Mouse (Mus musculus): Measurements from ENCODE around the gene Uap1l1. TPM values are rescaled to one million over a fixed set of nuclear protein-coding genes. Genes with fewer than 3 reads are reported as not detected.
"Not testable (repeated sequence)": the region's sequence is repeated elsewhere in the genome, so short reads cannot be mapped to it uniquely, and the experiment has no call there.

The Uap1l1 gene
- total RNA-seq (2021) = 1 to 10 TPM; 4.5 to 6.0 TPM
- long read RNA-seq, experiment 1, transcript Uap1l1-201 (9 exons, 3,349 nt) = major isoform, 8 of 8 reads
- long read RNA-seq, experiment 1, partial matches to known transcripts = 0 of 8 reads
- long read RNA-seq, experiment 1, other reads (novel, unspliced or antisense) = 0 of 8 reads
- long read RNA-seq, experiment 2, transcript Uap1l1-201 (9 exons, 3,349 nt) = major isoform, 5 of 8 reads
- long read RNA-seq, experiment 2, partial matches to known transcripts = 0 of 8 reads
- long read RNA-seq, experiment 2, other reads (novel, unspliced or antisense) = 3 of 8 reads

DNA sequence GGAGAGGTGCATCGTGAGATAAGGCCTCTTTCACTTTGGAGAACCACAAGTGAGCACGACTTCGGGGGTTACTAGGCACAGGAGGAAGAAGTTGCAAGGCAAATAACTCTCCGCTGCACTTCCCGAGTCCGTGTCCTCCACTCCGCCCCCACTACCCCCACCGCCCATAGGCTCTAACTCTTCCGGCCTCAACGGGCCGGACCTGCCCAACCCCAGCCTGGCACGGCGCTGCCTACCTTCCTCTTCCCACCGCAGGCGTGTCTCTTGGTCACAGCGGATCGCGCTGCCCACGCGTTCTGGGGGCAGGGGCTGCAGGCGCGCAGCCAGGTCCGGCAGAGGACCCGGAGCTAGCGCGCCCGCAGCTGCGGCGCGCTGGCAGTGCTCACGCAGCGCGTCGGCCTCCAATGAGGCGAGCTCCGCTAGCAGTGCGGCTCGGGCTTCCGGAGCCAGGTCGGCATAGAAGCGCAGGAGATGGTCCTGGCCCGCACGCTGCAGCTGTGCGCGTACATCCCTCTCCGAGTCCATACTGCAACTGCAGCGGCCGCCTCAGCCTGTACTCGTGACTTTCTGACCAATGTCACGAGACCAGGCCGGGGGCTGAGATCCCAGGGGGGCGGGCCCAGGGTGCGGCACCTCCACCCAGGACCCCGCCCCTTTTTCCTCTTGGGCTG, at the start of gene Uap1l1:
Uap1l1 (minus strand) TSS at position 592 of the 671 bp plus-strand sequence.
- peak; percentile 81 for DNase-seq
- intact Hi-C loops (cut with DNase I) = loop anchor here (5.0 kb wide), 1 partner anchor 37 kb away; no protein-coding TSS in a partner anchor

DNA sequence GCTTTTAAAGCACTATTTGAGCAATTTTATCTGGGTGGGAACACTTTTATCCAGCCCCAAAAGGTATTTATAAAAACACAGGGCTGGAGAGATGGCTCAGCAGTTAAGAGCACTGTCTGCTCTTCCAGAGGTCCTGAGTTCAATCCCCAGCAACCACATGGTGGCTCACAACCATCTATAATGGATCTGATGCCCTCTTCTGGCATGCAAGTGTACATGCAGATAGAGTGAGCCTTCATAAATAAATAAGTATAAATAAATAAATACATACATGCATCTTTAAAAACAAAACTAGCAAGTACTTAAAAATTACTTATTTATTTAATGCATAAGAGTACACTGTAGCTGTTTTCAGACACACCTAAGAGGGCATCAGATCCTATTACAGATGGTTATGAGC, 48.0 kb upstream of the Uap1l1 start:
- intact Hi-C loops (cut with DNase I); DNase-seq: not testable (repeated sequence)

DNA sequence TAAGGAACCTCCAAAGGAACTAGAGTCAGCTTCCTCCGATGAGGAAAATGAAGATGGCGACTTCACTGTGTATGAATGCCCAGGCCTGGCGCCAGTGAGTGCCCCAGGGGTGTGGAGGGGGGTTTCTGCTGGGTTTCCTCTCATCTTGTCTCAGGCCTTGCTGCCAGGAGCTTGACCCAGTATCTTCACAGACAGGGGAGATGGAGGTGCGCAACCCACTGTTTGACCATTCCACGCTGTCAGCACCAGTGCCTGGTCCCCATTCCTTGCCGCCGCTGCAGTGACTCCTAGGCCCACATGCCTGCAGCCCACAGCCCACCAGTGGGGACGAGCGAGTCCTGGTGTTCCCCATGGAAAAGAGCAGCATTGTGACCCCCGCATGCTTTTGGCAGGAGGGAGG, 43.4 kb upstream of the Uap1l1 start:
- DNase-seq = no peak
- intact Hi-C loops (cut with DNase I) = no loop called here

DNA sequence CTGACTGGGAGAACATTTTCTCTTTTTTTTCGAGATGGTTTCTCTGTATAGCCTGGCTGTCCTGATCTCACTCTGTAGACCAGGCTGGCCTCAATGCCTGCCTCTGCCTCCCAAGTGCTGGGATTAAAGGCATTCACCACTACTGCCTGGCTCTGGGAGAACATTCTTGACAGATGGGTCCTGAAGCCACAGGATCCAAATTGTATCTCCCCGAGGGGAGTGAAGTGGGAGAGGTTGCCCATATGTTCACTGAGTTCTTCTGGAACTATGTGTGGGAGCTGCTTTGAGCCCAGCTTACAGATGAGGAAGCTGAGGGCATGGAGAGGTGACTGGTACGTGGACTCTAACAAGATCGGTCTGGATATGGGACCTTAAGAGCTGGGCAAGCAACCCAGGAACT, 38.5 kb upstream of the Uap1l1 start:
- DNase-seq = no peak
- intact Hi-C loops (cut with DNase I) = loop anchor here (2.0 to 5.0 kb wide), 2 partner anchors 27 to 37 kb away; partner anchors contain the start of gene Uap1l1

DNA sequence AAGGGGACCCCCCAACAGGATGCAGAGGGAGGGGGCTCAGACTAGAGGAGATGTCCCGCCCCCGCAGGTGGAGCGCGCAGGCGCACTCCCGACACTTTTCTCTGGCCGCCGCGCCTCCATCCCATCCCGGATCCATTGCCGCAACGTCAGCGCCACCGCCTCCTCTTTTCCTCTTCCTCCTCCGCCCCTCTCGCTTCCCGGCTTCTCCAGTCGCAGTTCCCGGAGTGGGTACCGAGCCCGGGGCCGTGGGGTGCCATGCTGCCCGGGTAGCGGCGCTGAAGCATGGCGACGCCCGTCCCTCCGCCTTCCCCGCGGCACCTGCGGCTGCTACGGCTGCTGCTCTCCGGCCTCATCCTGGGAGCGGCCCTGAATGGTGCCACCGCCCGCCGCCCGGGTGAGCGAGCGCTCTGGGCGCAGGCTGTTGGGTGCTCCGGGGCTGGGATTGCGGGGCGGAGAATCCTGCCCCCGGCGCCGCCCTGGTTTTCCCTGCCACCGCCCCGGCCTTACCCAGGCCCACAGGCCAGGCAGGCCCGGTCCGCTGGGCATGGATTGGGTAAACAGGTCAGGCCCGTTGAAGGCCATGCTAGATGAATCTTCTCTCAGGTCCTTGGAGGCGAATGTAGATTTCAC, 37.6 kb upstream of the Uap1l1 start:
- intact Hi-C loops (cut with DNase I) = loop anchor here (2.0 to 5.0 kb wide), 2 partner anchors 26 to 36 kb away; partner anchors contain the start of gene Uap1l1
- peak; percentile 71 to 77 for DNase-seq

DNA sequence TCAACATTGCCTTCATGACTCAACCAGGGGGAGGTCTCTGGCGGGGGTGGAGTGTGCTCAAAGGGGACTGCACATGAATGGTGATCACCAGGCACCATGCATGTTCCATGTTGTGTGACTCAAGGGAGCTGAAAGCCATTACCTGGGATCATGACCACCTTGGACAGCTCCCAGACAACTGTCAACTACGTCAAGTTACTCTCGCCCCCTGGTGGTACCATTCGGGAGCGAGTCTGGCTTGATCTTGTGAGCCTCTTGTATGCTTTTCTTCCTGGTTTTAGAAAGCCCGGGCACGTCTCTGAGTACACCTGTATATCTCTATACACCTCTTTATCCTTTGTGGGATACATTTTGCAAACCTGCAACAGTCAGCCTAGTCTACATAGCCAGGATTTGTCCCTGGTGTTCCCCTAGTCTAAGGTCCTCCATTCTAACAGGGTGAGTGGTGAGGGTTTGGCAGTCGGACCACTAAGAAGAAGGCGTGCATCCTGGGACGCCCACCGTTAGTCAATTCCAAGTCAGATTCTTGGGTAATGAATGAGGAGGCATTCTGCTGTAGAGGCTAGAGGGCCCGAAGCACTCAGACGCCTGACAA, 37.0 kb upstream of the Uap1l1 start:
- intact Hi-C loops (cut with DNase I) = loop anchor here (2.0 to 5.0 kb wide), 2 partner anchors 26 to 35 kb away; partner anchors contain the start of gene Uap1l1
- peak; percentile 59 to 83 for DNase-seq

DNA sequence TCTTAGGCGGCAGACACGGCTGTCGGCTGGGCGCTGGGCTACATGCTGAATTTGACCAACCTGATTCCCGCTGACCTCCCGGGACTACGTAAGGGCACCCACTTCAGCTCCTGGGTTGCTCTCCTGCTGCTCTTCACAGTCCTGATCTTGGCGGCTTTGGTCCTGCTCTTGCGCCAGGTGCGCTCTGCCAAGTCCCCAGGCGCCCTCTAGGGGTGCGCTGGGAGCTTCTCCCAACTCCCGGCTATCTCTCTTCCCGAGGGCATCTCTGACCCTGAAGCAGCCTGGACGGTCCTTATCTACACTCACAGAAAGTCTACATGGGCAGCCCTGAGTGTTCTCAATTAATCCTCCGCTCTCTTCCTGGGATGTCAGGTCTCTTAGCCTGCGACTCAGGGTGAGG, 35.3 kb upstream of the Uap1l1 start:
- intact Hi-C loops (cut with DNase I) = loop anchor here (5.0 kb wide), 1 partner anchor 33 kb away; the partner anchor contains the start of gene Uap1l1
- DNase-seq = peak; percentile 76 to 78

DNA sequence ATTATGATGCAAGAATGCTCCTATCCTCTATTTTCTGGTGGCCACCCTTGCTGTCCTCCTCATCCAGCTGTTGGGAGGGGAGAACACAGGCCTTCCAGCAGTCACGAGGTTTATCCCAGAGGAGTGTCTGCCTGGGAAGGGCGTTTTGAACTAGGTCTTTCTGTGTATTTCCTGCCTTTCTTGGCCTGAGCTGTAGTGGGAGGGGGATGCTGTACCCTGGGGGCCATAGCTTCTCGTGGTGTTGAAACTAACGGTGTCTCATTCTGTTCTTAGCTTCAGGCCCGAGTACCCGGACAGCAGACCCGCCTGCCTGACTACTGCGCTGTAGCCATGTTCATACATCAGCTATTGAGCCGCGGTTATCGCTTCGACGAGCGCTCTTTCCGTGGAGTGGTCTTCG, 34.8 kb upstream of the Uap1l1 start:
- intact Hi-C loops (cut with DNase I) = loop anchor here (5.0 kb wide), 1 partner anchor 33 kb away; the partner anchor contains the start of gene Uap1l1
- DNase-seq = peak; percentile 62 to 65

DNA sequence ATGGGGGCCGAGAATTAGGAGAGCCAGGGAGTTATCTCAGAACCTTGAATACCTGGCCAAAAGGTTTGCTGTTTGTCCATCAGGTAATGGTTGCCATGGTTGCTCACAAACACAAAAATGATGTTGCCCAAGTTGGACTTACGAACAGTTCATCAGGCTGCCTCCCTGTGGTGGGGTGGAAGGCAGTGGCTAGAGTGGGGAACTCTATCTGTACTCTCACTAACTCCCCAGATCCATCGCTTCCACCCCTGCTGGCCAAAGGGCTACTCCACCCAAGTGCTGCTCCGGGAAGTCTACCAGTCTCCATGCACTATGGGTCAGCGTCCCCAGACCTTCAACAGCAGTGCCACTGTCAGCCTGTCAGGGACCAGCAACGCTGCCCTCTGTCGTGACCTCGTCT, 33.6 kb upstream of the Uap1l1 start, which contains the start of gene Npdc1:
Npdc1 (plus strand) TSS at position 301 of the 400 bp plus-strand sequence.
- DNase-seq = no peak
- intact Hi-C loops (cut with DNase I) = no loop called here

DNA sequence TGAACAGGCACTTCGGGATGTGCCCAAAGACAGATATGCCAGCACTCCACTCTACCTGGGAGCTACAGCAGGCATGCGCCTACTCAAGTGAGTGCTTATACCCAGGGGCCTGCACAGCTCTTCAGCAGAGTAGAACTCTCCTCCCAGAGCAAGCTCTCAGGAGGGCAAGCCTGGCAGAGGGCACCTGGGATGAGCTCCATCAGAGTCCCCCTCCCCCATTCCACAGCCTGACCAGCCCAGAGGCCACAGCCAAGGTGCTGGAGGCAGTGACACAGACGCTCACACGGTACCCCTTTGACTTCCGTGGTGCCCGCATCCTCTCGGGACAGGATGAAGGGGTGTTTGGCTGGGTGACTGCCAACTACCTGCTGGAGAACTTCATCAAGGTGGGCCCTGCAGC, 32.6 kb upstream of the Uap1l1 start:
- no peak for DNase-seq
- intact Hi-C loops (cut with DNase I) = no loop called here

DNA sequence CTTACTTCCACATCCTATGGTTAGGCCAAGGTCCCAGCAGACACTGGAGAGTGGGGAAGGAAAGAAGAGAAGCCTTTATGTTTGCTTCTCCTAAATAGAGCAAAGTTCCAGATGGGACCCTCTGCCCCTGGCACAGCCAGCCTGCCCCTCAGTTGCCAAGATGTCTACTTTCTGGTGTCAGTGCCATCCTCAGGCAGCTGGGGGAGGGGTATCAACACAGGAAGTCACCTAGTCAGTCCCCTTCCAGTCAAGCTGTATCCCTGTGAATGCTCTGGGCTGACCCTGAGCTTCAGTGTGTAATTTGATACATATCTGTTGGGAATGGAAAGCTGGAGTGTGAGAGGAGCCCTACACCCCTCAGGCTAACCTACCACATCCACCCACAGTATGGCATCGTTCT, 31.5 kb upstream of the Uap1l1 start:
- intact Hi-C loops (cut with DNase I) = no loop called here
- DNase-seq = no peak

DNA sequence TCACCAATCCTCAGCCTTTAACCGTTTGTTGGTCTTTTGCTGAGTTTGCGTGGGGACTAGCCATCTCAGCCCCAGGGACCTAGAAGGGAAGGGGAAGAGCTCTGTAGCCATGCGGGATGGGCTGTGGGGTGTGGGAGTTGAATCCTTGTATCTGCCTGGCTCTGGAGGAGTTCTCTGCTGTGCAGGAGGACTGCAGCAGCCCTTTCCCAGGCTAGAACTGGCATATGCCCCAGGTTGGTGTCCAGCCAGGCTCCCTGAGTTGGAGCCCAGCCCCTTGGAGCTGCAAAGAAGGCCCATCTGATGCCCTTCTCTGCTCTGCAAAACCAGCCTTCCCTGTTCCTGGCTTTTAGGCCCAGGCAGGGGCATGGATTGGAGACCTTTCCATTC, 31.1 kb upstream of the Uap1l1 start:
- DNase-seq = peak; percentile 55 to 63
- intact Hi-C loops (cut with DNase I) = no loop called here

DNA sequence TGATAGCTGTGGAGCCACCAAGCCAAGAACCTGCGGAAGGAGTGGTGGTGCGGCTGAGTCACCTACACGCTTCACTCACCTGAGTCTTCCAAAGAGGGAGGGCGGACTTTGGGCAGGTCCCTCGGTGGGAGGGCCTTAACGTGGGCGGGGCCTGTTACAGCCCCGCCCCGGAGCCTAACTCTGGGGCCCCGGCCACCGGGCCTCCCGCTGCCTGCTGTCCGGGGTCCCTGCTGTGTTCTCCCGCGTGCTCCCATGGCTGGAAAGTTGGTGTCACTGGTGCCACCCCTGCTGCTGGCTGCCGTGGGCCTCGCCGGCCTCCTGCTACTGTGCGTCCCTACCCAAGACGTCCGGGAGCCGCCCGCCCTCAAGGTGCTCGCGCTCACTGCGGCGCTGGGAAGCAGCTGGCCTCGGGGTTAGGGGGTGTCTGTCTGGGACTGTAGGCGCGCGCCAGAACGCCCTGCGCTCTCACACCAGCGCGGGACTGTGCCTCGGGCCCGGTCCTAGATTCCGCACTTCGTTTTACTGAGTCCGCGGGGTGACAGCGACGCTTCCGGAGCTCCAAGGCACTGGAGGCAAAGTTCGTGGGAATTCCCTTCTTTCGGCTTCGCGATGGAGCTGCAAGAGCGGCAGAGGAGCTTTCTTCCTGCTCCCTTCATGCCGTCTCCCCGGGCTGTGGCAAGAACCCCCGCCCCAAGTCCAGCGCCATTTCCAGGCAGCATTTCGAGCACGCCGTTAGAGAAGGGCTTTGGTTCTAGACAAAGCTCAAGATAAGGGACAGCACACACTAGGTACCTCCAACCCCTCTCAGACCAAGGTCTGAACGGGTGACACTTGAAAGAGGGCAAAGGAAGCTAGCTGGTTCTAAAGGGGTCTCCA, 30.5 kb upstream of the Uap1l1 start, which contains the start of gene Entpd2:
Entpd2 (plus strand) TSS at position 154 of the 876 bp plus-strand sequence.
- DNase-seq = peak; percentile 49 to 62
- intact Hi-C loops (cut with DNase I) = no loop called here

DNA sequence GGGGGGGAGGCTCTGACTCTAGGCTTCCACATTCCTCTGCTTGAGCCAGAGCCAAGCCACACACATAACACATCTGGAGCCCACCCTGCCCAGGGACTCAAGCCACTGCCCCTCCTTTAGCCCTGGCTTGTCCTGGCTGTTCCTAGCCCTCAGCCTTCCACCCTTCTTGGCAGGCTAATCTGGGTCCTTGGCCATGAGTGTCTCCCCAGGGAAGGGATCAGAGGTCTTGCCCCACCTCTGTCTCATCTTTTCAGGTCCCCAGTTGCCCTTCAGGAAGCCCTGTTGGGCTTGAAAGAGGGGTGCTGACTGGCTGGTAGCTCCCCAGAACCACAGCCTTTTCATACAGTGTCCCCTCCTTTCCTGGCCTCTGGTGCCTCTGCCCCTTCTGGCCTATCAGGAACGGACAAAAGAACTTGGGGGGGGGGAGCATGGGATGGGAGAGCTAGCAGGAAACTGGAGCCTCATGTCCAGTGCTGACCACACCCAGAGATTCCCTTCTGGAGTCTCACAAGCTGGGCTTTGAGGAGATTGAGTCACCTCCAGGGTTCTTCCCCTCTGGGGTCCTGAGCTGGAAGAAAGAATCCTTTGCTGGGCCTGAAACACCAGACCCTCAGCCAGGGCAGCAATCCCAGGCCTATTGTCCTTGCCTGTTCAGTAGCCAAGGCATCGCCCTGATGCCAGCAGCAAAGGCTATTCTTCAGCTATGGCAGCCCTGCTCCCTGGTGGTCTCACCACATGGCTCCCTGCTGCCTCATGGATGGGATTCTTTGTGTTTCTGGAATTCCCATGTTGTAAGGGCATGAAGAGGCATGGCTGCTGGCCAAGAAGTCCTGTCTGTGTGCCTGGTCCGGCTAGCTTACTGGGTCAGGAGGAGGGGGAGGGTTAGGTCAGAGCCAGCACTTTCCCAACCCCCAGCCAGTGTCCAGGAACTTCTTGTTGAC, 29.1 kb upstream of the Uap1l1 start:
- intact Hi-C loops (cut with DNase I) = no loop called here

DNA sequence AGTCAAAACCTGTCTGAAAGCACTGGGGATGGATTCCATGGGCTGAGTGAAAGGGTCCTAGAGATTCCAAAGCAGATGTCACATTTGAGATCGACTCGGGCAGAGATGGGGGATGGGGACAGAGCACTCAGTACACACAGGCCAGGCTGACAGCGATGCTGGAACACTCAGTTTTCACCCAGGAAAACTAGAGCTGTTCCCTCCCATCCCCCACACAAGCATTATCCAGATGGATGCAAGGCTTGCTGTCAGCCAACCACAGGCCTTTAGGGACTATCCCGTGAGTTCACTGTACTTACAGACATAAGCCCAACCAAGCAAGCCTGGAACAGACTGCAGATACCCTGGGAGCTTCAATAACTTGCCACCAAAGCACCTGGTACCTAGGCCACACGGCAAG, 25.8 kb upstream of the Uap1l1 start:
- intact Hi-C loops (cut with DNase I) = no loop called here
- DNase-seq = no peak

More for the DNA sequence above, 29.1 kb upstream of the Uap1l1 start:
- DNase-seq = peak; percentile 59 to 60

DNA sequence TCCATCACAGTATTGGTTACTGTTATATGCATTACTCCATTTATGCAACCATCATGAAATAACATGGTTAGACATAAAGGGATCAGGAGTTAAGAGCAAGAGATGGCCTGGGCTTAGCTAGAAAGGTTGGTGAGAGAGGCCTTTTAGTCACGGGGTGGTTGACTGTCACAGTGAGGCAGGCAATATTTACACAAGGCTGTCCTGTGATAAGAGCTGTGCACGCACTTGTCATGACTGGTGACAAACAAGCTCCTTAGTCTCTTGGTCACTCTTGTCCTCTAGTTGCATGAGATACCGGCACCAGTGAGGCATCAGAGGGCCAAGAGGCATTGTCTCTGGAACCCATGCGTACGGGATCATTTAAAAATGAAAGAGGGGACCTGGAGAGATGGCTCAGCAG, 19.0 kb upstream of the Uap1l1 start:
- intact Hi-C loops (cut with DNase I) = no loop called here
- DNase-seq = no peak

DNA sequence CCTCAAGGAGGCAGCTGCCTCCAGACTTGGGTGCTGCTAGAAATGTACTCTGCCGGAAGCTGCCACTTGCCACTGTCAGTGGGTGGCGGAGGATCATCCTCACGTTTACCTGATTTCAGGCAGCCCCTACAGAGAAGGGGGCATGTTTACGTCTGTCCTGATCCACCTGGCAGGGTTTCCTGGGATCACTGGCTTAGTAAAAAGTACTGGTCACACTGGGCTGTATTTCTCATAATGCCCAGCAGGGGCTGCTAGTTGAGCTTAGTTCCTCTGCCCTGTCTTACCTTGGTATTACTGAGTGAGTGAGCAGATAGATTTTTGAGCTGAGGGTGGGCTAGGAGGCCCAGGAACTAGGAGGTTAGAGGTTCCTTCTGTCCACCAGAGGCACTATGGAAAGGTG, 11.1 kb upstream of the Uap1l1 start:
- intact Hi-C loops (cut with DNase I) = loop anchor here (2.0 kb wide), 2 partner anchors 26 to 50 kb away; no protein-coding TSS in a partner anchor
- peak; percentile 63 to 73 for DNase-seq

DNA sequence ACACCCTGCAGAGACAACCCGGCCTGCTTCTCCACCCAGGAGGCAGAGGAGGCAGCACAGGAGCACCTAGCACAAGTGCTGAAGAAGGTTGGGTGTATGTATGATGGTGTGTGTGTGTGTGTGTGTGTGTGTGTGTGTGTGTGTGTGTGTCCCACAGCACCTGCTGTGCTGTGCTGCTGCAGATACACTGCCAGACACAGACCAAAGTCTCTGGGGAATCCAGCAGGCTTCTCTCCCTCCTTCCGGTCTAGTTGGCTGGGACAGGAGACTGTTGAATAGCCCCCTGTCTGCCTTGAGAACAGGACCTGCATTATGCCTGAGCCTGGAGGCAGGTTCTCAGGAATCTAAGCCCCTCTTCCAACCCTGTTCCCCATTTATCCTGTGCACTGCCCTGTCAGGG, 7.9 kb upstream of the Uap1l1 start:
- intact Hi-C loops (cut with DNase I) = no loop called here
- no peak for DNase-seq

Measured in heart, postnatal 14 days (tissue).